Mouse (Mus musculus) layer of hippocampus, postnatal 36 days (tissue): Measurements from ENCODE around the gene F8. TPM values are rescaled to one million over a fixed set of nuclear protein-coding genes. Genes with fewer than 3 reads are reported as not detected.
A peak's percentile ranks its signal among the peaks of the same experiment; 100 is the strongest.

Experiments
- DNase-seq, 2 experiments: peaks; one replicate each; pipeline ENCODE4 v3.0.0; 2022
- total RNA-seq, 2 experiments: library from RNA; stranded (reverse); gene quantifications; 2 replicates each; pipeline ENCODE4 v1.2.3; 2021

The F8 gene
- total RNA-seq, 2 experiments from 2014 or later: 2.5 to 2.7 TPM

DNA sequence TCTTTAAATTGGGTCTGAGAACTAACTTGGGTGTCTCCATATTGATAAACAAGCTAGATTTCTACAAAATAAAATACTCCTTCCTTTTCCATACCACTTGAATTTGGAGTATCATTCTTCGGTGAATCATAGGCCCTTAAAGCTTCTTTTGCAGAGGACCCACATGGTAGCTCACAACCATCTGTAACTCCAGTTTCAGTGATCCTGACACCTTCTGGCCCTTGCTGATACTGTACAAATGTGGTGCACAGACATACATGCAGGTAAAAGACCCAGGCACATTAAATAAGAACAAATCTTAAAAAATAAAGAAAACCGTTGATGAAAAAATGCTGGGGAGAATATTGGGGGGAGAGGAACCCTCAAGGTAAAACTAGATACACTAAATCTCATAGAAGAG lies 244.2 kb downstream of the F8 start:
- no peak for DNase-seq

- DNase-seq: no peak
These were observed 244.7 kb downstream of the F8 start for GRCm38 (mm10) chrX:75137729-75138128.

DNA sequence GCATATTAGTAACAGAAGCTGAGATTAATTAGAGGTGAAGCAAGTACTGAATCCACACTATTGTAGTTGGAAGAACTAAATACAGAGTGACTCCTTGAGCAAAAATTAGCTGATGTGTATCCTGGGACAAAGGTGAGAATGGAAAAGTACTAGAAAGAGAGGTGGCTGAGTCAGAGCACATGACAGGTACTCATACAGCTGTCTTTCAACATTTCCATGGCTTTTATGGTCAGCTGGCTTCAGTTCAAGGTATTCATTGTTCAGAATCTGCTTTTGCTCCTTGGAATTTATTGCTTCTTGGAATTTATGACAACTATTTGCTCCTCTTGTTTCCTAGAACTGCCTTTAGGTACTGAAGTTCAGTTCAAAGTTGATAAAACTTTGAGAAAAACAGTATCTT lies 245.5 kb downstream of the F8 start:
- DNase-seq: no peak

DNA sequence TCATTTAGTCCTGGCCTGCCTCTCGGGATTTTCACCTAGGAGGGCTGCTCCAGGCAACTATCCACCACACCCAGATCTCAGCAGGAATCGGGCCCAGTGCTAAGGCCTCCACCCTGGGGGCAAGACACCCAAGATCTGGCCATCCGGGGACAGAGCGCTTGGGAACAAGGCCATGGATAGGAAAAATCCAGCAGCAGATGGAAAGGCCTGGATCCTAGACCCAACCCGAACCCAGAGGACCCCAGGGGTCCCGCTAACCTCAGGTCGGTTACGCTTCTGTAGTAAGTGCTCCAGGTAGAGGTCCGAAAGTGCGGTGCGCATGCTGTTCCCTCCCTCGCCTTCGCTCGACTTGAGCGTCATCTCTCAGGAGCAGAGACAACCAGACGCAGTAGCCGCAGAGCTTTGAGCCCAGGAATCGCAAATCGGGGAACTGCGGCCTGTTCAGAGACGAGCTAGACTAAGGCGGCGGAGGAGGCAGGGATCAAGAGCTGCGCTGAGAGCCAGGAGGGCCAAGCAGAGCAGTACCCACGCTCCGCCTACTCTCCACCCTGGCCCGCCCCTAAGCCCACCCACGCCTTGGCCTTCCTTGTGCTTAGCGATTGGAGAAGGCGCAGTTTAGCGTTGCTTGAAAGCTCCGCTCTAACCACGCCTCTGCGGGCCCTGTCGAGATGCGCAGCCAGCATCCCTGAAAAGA lies 251.8 kb downstream of the F8 start, which contains the start of gene Mpp1:
Mpp1 (minus strand) TSS at position 550 of the 694 bp plus-strand sequence.
- peak; percentile 66 to 68 for DNase-seq

- DNase-seq: no peak
These were observed 252.9 kb downstream of the F8 start for GRCm38 (mm10) chrX:75129474-75129873.

DNA sequence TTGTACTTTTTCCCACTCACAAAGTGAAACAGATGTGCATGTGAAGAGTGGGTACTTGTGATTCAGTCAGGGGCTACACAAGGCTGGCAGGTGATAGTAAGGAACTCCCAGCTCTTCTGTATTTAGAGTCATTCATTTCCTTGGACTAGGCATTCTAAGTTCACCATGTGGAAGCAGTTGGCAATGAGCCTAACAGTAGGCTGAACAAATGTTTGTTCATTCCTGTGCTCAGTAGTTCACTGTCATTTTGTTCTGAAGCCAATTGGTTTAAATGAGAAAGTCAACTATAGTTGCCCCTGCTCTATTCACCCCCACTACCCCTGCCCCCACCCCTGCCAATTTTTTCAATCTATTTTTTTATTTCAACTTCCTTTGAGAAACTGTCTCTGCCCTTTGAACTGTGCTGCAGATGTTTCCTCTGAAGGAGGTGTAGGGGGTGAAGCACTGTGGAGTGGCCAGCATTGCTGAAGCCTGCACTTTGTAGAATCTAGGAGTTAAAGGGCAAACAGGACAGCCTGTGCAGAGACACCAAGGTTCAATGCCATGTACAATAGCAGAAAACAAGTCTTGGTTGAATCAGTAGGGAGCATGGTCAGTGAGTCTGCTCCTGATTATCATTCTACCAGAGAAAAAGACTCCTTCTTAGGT lies 254.0 kb downstream of the F8 start:
- no peak for DNase-seq

DNA sequence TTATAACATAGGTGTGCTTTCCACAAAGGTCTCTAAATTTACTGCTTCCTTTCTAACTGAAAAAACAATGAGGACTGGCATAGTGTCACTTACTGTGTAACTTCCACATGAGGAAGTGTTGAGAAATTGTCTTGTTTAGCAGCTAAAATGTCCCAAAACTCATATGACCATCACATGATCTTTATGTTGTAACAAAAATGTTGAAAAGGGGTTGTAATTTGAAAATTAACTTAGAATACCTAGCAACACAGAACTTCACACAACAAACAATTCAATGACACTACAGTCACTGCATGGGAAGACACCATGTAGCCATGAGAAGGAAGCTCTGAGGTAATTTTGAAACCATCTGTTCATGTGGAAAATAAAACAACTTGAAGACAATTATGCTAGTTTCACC lies 255.5 kb downstream of the F8 start:
- DNase-seq: no peak

DNA sequence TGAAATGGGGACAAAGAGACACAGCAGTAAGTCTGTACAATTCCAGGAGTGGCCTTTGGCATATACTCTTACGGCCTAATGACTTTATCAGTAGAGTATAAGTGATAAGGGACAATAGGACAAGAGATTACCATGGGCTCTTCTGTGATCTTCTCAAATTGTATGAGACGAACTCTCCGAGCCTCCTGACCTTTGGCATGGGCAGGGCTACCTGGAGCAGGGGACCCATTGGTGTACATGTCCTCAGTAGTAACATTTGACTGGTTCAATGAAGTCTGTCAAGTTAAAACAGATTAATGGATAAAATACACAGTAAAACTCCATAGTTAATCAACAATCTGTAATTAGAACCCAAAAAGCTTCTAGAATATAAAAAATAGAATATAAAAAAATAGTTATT lies 256.8 kb downstream of the F8 start:
- no peak for DNase-seq

Other genes with a start within 250 kb of the F8 start
- not detected for gene Smim9, start 218.8 kb downstream of the F8 start, total RNA-seq
- 10 to 100 TPM; 50.4 to 54.1 TPM for gene Fundc2, start 216 bp downstream of the F8 start, total RNA-seq
- gene Cmc4, start 34.0 kb upstream of the F8 start, total RNA-seq: 10 to 100 TPM; 14.0 to 15.7 TPM
- gene Mtcp1, start 34.0 kb upstream of the F8 start, total RNA-seq: 10 to 100 TPM in 1 of 2 experiments, 1 to 10 TPM in 1; 9.2 to 10.4 TPM
- 10 to 100 TPM; 34.9 to 35.7 TPM for gene Brcc3, start 34.0 kb upstream of the F8 start, total RNA-seq
- gene Vbp1, start 131.7 kb upstream of the F8 start, total RNA-seq: 10 to 100 TPM; 80.2 to 87.0 TPM
- 10 to 100 TPM; 41.6 to 43.1 TPM for gene Rab39b, start 195.6 kb upstream of the F8 start, total RNA-seq